Mouse (Mus musculus) ES-Bruce4 (cell line): ENCODE measurements around the gene Erc1.

ENCODE experiments used
- CTCF ChIP-seq: IDR thresholded peaks from one replicate; pipeline ENCODE4 v1.8.1; 2011; ENCODE audit warnings: low read depth, low read length
- POLR2A ChIP-seq: IDR thresholded peaks from one replicate; pipeline ENCODE4 v1.8.1; 2011; ENCODE audit warnings: low read length; ENCODE audit not compliant: insufficient read depth

DNA sequence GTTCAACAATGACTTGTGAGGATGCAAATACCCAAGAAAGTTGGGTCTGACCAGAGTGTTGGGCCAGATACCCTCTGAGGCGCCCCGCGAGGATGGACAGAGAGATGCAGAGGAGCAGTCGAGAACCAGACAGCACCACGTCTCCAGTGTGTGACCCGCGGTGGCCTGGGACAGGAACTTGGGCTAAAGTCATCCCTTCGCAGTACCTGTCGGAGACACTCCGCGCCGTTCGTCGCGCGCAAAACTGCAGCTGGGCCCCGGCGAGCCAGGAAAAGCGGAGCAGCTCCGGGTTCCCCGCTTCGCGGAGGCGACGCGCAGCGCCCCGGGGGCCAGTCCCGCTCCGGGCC, 304.5 kb downstream of the Erc1 start:
- no peak for TF ChIP-seq POLR2A
- TF ChIP-seq CTCF: no peak
